Mouse (Mus musculus) left cerebral cortex, postnatal 4 days (tissue): ENCODE data around the gene Zfp653. TPM values are rescaled to one million over a fixed set of nuclear protein-coding genes. Genes with fewer than 3 reads are reported as not detected.
A peak's percentile ranks its signal among the peaks of the same experiment; 100 is the strongest.

Source experiments
- DNase-seq: peaks from one replicate; pipeline ENCODE4 v3.0.0-alpha.2; 2022
- intact Hi-C: fragments of 180-260 bp; cut with DNase I; formaldehyde crosslinking; loops from one replicate; pipeline ENCODE4 v1.15.1; 2025
- microRNA-seq: library from miRNA; unstranded; fragments of <30 nt; microRNA quantifications from one replicate; pipeline ENCODE4 v1.2.0, GENCODE M21; 2022
- total RNA-seq, 2 experiments: library from RNA; stranded (reverse); gene quantifications; 2 replicates each; pipeline ENCODE4 v1.2.3; 2021

Gene Zfp653
- total RNA-seq, 2 experiments from 2014 or later, result 28.6 to 30.1 TPM

- peak; percentile 77 for DNase-seq
- intact Hi-C loops, result no loop called here
Observed at GRCm38 (mm10) chr9:22035300-22036044, 35.7 kb downstream of the Zfp653 start.

- intact Hi-C loops, result no loop called here
- DNase-seq, result no peak
Observed at GRCm38 (mm10) chr9:22030386-22030785, 40.8 kb downstream of the Zfp653 start.

GRCm38 (mm10) chr9:22028467-22028866 lies 42.7 kb downstream of the Zfp653 start:
- intact Hi-C loops, result no loop called here
- no peak for DNase-seq

GRCm38 (mm10) chr9:22024592-22024991 lies 46.6 kb downstream of the Zfp653 start:
- intact Hi-C loops, result no loop called here
- no peak for DNase-seq

- peak; percentile 62 for DNase-seq
- intact Hi-C loops, result no loop called here
Observed at GRCm38 (mm10) chr9:22017208-22017825, 53.9 kb downstream of the Zfp653 start.

- intact Hi-C loops, result no loop called here
Observed at GRCm38 (mm10) chr9:22016245-22016644, 54.9 kb downstream of the Zfp653 start.

GRCm38 (mm10) chr9:22012731-22013130 lies 58.4 kb downstream of the Zfp653 start:
- no peak for DNase-seq
- intact Hi-C loops, result no loop called here

More at GRCm38 (mm10) chr9:22016245-22016644, 54.9 kb downstream of the Zfp653 start:
- no peak for DNase-seq

GRCm38 (mm10) chr9:22011055-22011454 lies 60.1 kb downstream of the Zfp653 start:
- intact Hi-C loops, result no loop called here
- no peak for DNase-seq

Small RNA genes within 50 kb of the gene (microRNA-seq; reads per million reads assigned to microRNA genes)
- 1.2 reads per million for gene Mir7084

Other genes starting within 250 kb of the Zfp653 start
- gene Angptl8, start 235.9 kb downstream of the Zfp653 start, total RNA-seq, result not detected
- gene Dock6, start 218.7 kb downstream of the Zfp653 start, total RNA-seq, result 10 to 100 TPM; 28.9 to 29.2 TPM
- gene Rab3d, start 153.2 kb downstream of the Zfp653 start, total RNA-seq, result 10 to 100 TPM; 31.1 to 41.1 TPM
- gene Ccdc159, start 143.9 kb downstream of the Zfp653 start, total RNA-seq, result 10 to 100 TPM; 18.5 to 20.8 TPM
- 10 to 100 TPM; 28.1 to 31.6 TPM for gene Tmem205, start 143.8 kb downstream of the Zfp653 start, total RNA-seq
- gene Plppr2, start 134.3 kb downstream of the Zfp653 start, total RNA-seq, result 100 to 1,000 TPM; 199 to 225 TPM
- gene Swsap1, start 115.6 kb downstream of the Zfp653 start, total RNA-seq, result 10 to 100 TPM; 11.8 to 12.6 TPM
- gene Epor, start 107.9 kb downstream of the Zfp653 start, total RNA-seq, result 1 to 10 TPM; 1.9 to 2.4 TPM
- 1 to 10 TPM in 1 of 2 experiments, under 1 TPM in 1; 0.90 to 1.4 TPM for gene Rgl3, start 81.9 kb downstream of the Zfp653 start, total RNA-seq
- gene Ccdc151, start 68.7 kb downstream of the Zfp653 start, total RNA-seq, result 1 to 10 TPM; 6.2 to 6.9 TPM
- gene Prkcsh, start 68.6 kb downstream of the Zfp653 start, total RNA-seq, result 10 to 100 TPM; 89.6 to 95.2 TPM
- gene Elavl3, start 19.4 kb downstream of the Zfp653 start, total RNA-seq, result 100 to 1,000 TPM; 365 to 366 TPM
- not detected for gene Gm49318, start 117 bp downstream of the Zfp653 start, total RNA-seq
- gene Ecsit, start 14.1 kb upstream of the Zfp653 start, total RNA-seq, result 10 to 100 TPM; 43.2 to 44.6 TPM
- gene Cnn1, start 27.8 kb upstream of the Zfp653 start, total RNA-seq, result under 1 TPM in 1 of 2 experiments, not detected in 1; 0.44 TPM
- gene Elof1, start 45.8 kb upstream of the Zfp653 start, total RNA-seq, result 10 to 100 TPM; 65.7 to 66.6 TPM
- gene Acp5, start 64.3 kb upstream of the Zfp653 start, total RNA-seq, result under 1 TPM; 0.26 to 0.38 TPM
- 10 to 100 TPM; 37.4 to 38.1 TPM for gene Pigyl, start 85.5 kb upstream of the Zfp653 start, total RNA-seq
- gene Zfp872, start 116.7 kb upstream of the Zfp653 start, total RNA-seq, result under 1 TPM; 0.78 to 0.83 TPM
- gene Zfp809, start 154.3 kb upstream of the Zfp653 start, total RNA-seq, result 10 to 100 TPM; 12.8 to 13.7 TPM
- 1 to 10 TPM; 5.0 to 6.2 TPM for gene Zfp599, start 188.5 kb upstream of the Zfp653 start, total RNA-seq
- 10 to 100 TPM; 24.3 to 24.6 TPM for gene Zfp810, start 236.3 kb upstream of the Zfp653 start, total RNA-seq